Mouse (Mus musculus): ENCODE measurements around the gene Mc1r. TPM values are rescaled to one million over a fixed set of nuclear protein-coding genes. Genes with fewer than 3 reads are reported as not detected.

Mc1r gene
- polyA plus RNA-seq, 1 experiment from 2014 or later, result 0.27 TPM

GRCm38 (mm10) chr8:123389026-123389425 lies 17.9 kb upstream of the Mc1r start:
- no peak overlapping the region for H3K4me2 ChIP-seq
- peaks cover 99% of the 10 kb centered on the region for H3K36me3 ChIP-seq (ENCODE audit: poor library complexity, severe bottlenecking)
- H3K27ac ChIP-seq, result no peak overlapping the region
- 93% methylated on average over 7 of the region's 7 CpGs for WGBS
- H3K9ac ChIP-seq, result no peak overlapping the region
- 0 out of 2 replicates have a peak, but pooled peaks have one; percentile 36 for ATAC-seq
- H3K4me3 ChIP-seq, result no peak overlapping the region
- H3K27me3 ChIP-seq, result no peaks in the 10 kb centered on the region
- no peaks in the 10 kb centered on the region for H3K9me3 ChIP-seq (replicated peaks)
- no peaks in the 10 kb centered on the region for H3K4me1 ChIP-seq

GRCm38 (mm10) chr8:123398308-123398707 lies 8.6 kb upstream of the Mc1r start:
- no peaks in the 10 kb centered on the region for H3K4me1 ChIP-seq
- H3K36me3 ChIP-seq (ENCODE audit: poor library complexity, severe bottlenecking), result peaks cover 99% of the 10 kb centered on the region
- 95% methylated on average over 13 of the region's 13 CpGs for WGBS
- H3K27ac ChIP-seq, result no peak overlapping the region
- H3K4me3 ChIP-seq, result no peak overlapping the region
- H3K9ac ChIP-seq, result no peak overlapping the region
- ATAC-seq, result no peak
- no peaks in the 10 kb centered on the region for H3K9me3 ChIP-seq (replicated peaks)
- no peak overlapping the region for H3K4me2 ChIP-seq
- no peaks in the 10 kb centered on the region for H3K27me3 ChIP-seq

GRCm38 (mm10) chr8:123401936-123402335 lies 5.0 kb upstream of the Mc1r start:
- H3K27ac ChIP-seq, result no peak overlapping the region
- H3K9ac ChIP-seq, result no peak overlapping the region
- no peak overlapping the region for H3K4me2 ChIP-seq
- H3K27me3 ChIP-seq, result no peaks in the 10 kb centered on the region
- no peak overlapping the region for H3K4me3 ChIP-seq
- peaks cover 66% of the 10 kb centered on the region for H3K36me3 ChIP-seq (ENCODE audit: poor library complexity, severe bottlenecking)
- H3K4me1 ChIP-seq, result peaks cover 3% of the 10 kb centered on the region; the same call in 1 of the 2 replicates
- ATAC-seq, result no peak
- H3K9me3 ChIP-seq (replicated peaks), result no peaks in the 10 kb centered on the region
- WGBS, result 93% methylated on average over 9 of the region's 9 CpGs

GRCm38 (mm10) chr8:123402730-123403326 lies 4.1 kb upstream of the Mc1r start:
- Histone ChIP-seq H3K9me3 (replicated peaks) (no peaks in the 10 kb centered on the region), H3K36me3 (ENCODE audit: poor library complexity, severe bottlenecking) (peaks cover 57% of the 10 kb centered on the region), H3K4me2 (no peak overlapping the region), H3K27me3 (no peaks in the 10 kb centered on the region), H3K4me1 (peaks cover 8% of the 10 kb centered on the region; the same call in 1 of the 2 replicates), H3K4me3 (no peak overlapping the region), H3K27ac (no peak overlapping the region), H3K9ac (no peak overlapping the region)
- no peak for ATAC-seq
- WGBS, result 93% methylated on average over 9 of the region's 9 CpGs

GRCm38 (mm10) chr8:123404521-123404920 lies 2.4 kb upstream of the Mc1r start:
- H3K9me3 ChIP-seq (replicated peaks), result no peaks in the 10 kb centered on the region
- ATAC-seq, result no peak
- peaks cover 40% of the 10 kb centered on the region for H3K36me3 ChIP-seq (ENCODE audit: poor library complexity, severe bottlenecking)
- H3K27me3 ChIP-seq, result no peaks in the 10 kb centered on the region
- H3K4me1 ChIP-seq, result peaks cover 22% of the 10 kb centered on the region
- H3K4me3 ChIP-seq, result no peak overlapping the region
- peak overlapping the region; percentile 25; the same call in 1 of the 2 replicates for H3K27ac ChIP-seq
- 49% methylated on average over 8 of the region's 8 CpGs for WGBS
- H3K9ac ChIP-seq, result no peak overlapping the region
- no peak overlapping the region for H3K4me2 ChIP-seq

- H3K36me3 ChIP-seq (ENCODE audit: poor library complexity, severe bottlenecking), result peaks cover 10% of the 10 kb centered on the region
- H3K4me2 ChIP-seq, result no peak overlapping the region
- no peak overlapping the region for H3K9ac ChIP-seq
- H3K9me3 ChIP-seq (replicated peaks), result no peaks in the 10 kb centered on the region
- H3K27ac ChIP-seq, result no peak overlapping the region
- no peak for ATAC-seq
- peaks cover 32% of the 10 kb centered on the region for H3K4me1 ChIP-seq
- H3K4me3 ChIP-seq, result no peak overlapping the region
- H3K27me3 ChIP-seq, result no peaks in the 10 kb centered on the region
- WGBS, result 90% methylated on average over 13 of the region's 13 CpGs
Observed at GRCm38 (mm10) chr8:123407612-123408011, 705 bp downstream of the Mc1r start.

- H3K4me1 ChIP-seq, result peaks cover 42% of the 10 kb centered on the region
- no peaks in the 10 kb centered on the region for H3K36me3 ChIP-seq (ENCODE audit: poor library complexity, severe bottlenecking)
- no peaks in the 10 kb centered on the region for H3K9me3 ChIP-seq (replicated peaks)
- peak overlapping the region; percentile 100 for H3K9ac ChIP-seq
- peak overlapping the region; percentile 94; the same call in 1 of the 2 replicates for H3K4me3 ChIP-seq
- H3K27me3 ChIP-seq, result no peaks in the 10 kb centered on the region
- peak overlapping the region; percentile 93 for H3K4me2 ChIP-seq
- H3K27ac ChIP-seq, result peak overlapping the region; percentile 98; the same call in 1 of the 2 replicates
- 84% methylated on average over 9 of the region's 9 CpGs for whole genome bisulfite sequencing
- no peak for ATAC-seq
Observed at GRCm38 (mm10) chr8:123408586-123409544, 2.0 kb downstream of the Mc1r start.

- Histone ChIP-seq H3K4me1 (peaks cover 50% of the 10 kb centered on the region), H3K36me3 (ENCODE audit: poor library complexity, severe bottlenecking) (no peaks in the 10 kb centered on the region), H3K9ac (peak overlapping the region; percentile 100), H3K27me3 (no peaks in the 10 kb centered on the region), H3K4me3 (peak overlapping the region; percentile 94), H3K4me2 (peak overlapping the region; percentile 93), H3K27ac (peak overlapping the region; percentile 98), H3K9me3 (replicated peaks) (no peaks in the 10 kb centered on the region)
- no peak for ATAC-seq
- 20% methylated on average over 8 of the region's 8 CpGs for WGBS
Observed at GRCm38 (mm10) chr8:123410049-123410587, 3.2 kb downstream of the Mc1r start.

- H3K4me1 ChIP-seq, result peaks cover 56% of the 10 kb centered on the region
- ATAC-seq, result no peak; the same call in 1 of the 2 replicates
- H3K4me2 ChIP-seq, result peak overlapping the region; percentile 93
- peak overlapping the region; percentile 98 for H3K27ac ChIP-seq
- H3K9me3 ChIP-seq (replicated peaks), result no peaks in the 10 kb centered on the region
- H3K27me3 ChIP-seq, result no peaks in the 10 kb centered on the region
- peak overlapping the region; percentile 100 for H3K9ac ChIP-seq
- 3% methylated on average over 11 of the region's 11 CpGs for WGBS
- H3K36me3 ChIP-seq (ENCODE audit: poor library complexity, severe bottlenecking), result no peaks in the 10 kb centered on the region
- H3K4me3 ChIP-seq, result peak overlapping the region; percentile 94
Observed at GRCm38 (mm10) chr8:123410788-123411187, 3.9 kb downstream of the Mc1r start.

GRCm38 (mm10) chr8:123411246-123411645 lies 4.3 kb downstream of the Mc1r start, which contains the start of gene Tubb3:
Tubb3 (plus strand) TSS chr8:123411424.
- WGBS, result 0% methylated on average over 26 of the region's 29 CpGs
- no peaks in the 10 kb centered on the region for H3K9me3 ChIP-seq (replicated peaks)
- H3K9ac ChIP-seq, result peak within 1 kb of the TSS; percentile 100
- H3K4me2 ChIP-seq, result peak within 1 kb of the TSS; percentile 93
- H3K4me1 ChIP-seq, result peaks cover 58% of the 10 kb centered on the region
- peak within 1 kb of the TSS; percentile 98 for H3K27ac ChIP-seq
- H3K36me3 ChIP-seq (ENCODE audit: poor library complexity, severe bottlenecking), result no peaks in the 10 kb centered on the region
- ATAC-seq, result peak; percentile 92
- H3K27me3 ChIP-seq, result no peaks in the 10 kb centered on the region
- peak within 1 kb of the TSS; percentile 94 for H3K4me3 ChIP-seq

- H3K4me3 ChIP-seq, result peak overlapping the region; percentile 94
- H3K4me2 ChIP-seq, result peak overlapping the region; percentile 93
- H3K9me3 ChIP-seq (replicated peaks), result no peaks in the 10 kb centered on the region
- H3K4me1 ChIP-seq, result peaks cover 62% of the 10 kb centered on the region
- peak overlapping the region; percentile 100 for H3K9ac ChIP-seq
- H3K27ac ChIP-seq, result peak overlapping the region; percentile 98
- peaks cover 2% of the 10 kb centered on the region for H3K36me3 ChIP-seq (ENCODE audit: poor library complexity, severe bottlenecking)
- ATAC-seq, result peak; percentile 41
- WGBS, result under 1% methylated on average over 16 of the region's 16 CpGs
- H3K27me3 ChIP-seq, result no peaks in the 10 kb centered on the region
Observed at GRCm38 (mm10) chr8:123411781-123412327, 4.9 kb downstream of the Mc1r start.

All from forebrain, embryonic 13.5 days (tissue).